In genomic region chr3:144561511-144562250, GRCm38 (mm10) we compare ENCODE assay signal across 7 mouse cellular contexts. TPM values are rescaled to one million over a fixed set of nuclear protein-coding genes. Genes with fewer than 3 reads are reported as not detected.
A peak's percentile ranks its signal among the peaks of the same experiment; 100 is the strongest.
DNase-seq lines count a peak whose midpoint lies in the region; ATAC-seq and TF ChIP-seq lines count a peak whose summit lies in the region.

No protein-coding gene starts in this region.

- no peaks in the 10 kb centered on the region for H3K27me3 ChIP-seq in liver, adult 2 months (ENCODE audit: control insufficient read depth, insufficient read depth, low read length)
- H3K27me3 ChIP-seq in stomach, postnatal 0 days (ENCODE audit: control insufficient read depth, insufficient read depth, low read length): no peaks in the 10 kb centered on the region

- H3K9me3 ChIP-seq in stomach, postnatal 0 days (ENCODE audit: control insufficient read depth, low read length): no peaks in the 10 kb centered on the region

- H3K27ac ChIP-seq in liver, adult 2 months (replicated peaks; ENCODE audit: insufficient read depth, low read depth, low read length): no peak overlapping the region
- no peak overlapping the region for H3K27ac ChIP-seq in stomach, postnatal 0 days (replicated peaks)

- peak overlapping the region; percentile 42 for H3K4me3 ChIP-seq in liver, adult 2 months (ENCODE audit: insufficient read depth, low read depth, low read length)
- no peak overlapping the region for H3K4me3 ChIP-seq in stomach, postnatal 0 days (ENCODE audit: low read depth, low read length)

- H3K4me2 ChIP-seq in stomach, postnatal 0 days (replicated peaks; ENCODE audit: low read depth): no peak overlapping the region

- no peak for TF ChIP-seq CTCF in liver, adult 2 months (IDR thresholded peaks at IDR 0.05; ENCODE audit: low read depth, low read length)
- no peak for TF ChIP-seq CTCF in stomach, postnatal 0 days (IDR thresholded peaks at IDR 0.05; ENCODE audit: low read depth)

- DNase-seq in liver, adult 2 months (ENCODE audit: extremely low read depth, low read depth, low spot score): no peak
- DNase-seq in liver: no peak
- peak; percentile 8 for DNase-seq in c-Kit-positive CD71-positive TER-119-positive erythroid progenitor cells, embryonic 14.5 days (ENCODE audit: low spot score)
- DNase-seq in spleen, postnatal 36 days (ENCODE audit: low spot score in 2 of 2): peak; percentile 21 to 27
- DNase-seq in gastrocnemius, postnatal 4 days (ENCODE audit: low spot score in 2 of 2): no peak
- no peak for DNase-seq in stomach, postnatal 0 days (ENCODE audit: low spot score)

- no peak for TF ChIP-seq EP300 in stomach, postnatal 0 days (optimal IDR thresholded peaks at IDR 0.05)

- peak overlapping the region; percentile 40; the same call in 1 of the 2 replicates for H3K9ac ChIP-seq in liver, adult 2 months (ENCODE audit: low read depth, low read length)
- no peak overlapping the region for H3K9ac ChIP-seq in stomach, postnatal 0 days (ENCODE audit: low read length)

- H3K79me2 ChIP-seq in liver, adult 2 months (ENCODE audit: control insufficient read depth, insufficient read depth, low read length): peaks cover 27% of the 10 kb centered on the region

- no peaks in the 10 kb centered on the region for H3K36me3 ChIP-seq in liver, adult 2 months (ENCODE audit: control insufficient read depth, insufficient read depth, low read length)
- H3K36me3 ChIP-seq in stomach, postnatal 0 days (ENCODE audit: control insufficient read depth, insufficient read depth, low read length): no peaks in the 10 kb centered on the region

- ATAC-seq in inflammation-experienced regulatory T-cells, adult 6 months: peak; percentile 76
- no peak for ATAC-seq in stomach, postnatal 0 days (ENCODE audit: low FRiP score, low TSS enrichment)

- TF ChIP-seq POLR2A in liver, adult 2 months (IDR thresholded peaks at IDR 0.05; ENCODE audit: extremely low read depth, insufficient read depth, low read length): no peak

- no peaks in the 10 kb centered on the region for H3K4me1 ChIP-seq in liver, adult 2 months (ENCODE audit: control insufficient read depth, insufficient read depth, low read length)
- H3K4me1 ChIP-seq in stomach, postnatal 0 days (replicated peaks; ENCODE audit: control insufficient read depth, insufficient read depth): peaks cover 4% of the 10 kb centered on the region; the same call in 1 of the 2 replicates

- 79% methylated on average over 22 of the region's 22 CpGs for WGBS in liver, adult 2 months
- WGBS in stomach, postnatal 0 days: 74% methylated on average over 22 of the region's 22 CpGs

RNA-seq across cellular contexts. Expression of gene Hs2st1, which starts 8.3 kb away (rescaled TPM):
- 5.4 and 6.0 TPM in 2 replicates for total RNA-seq in liver, adult 2 months (2014; rRNA removed)
- polyA plus RNA-seq in liver, adult 2 months (2012; rRNA removed): 1.9 and 2.0 TPM in 2 replicates
- polyA plus RNA-seq in inflammation-experienced regulatory T-cells, adult 6 months (2017; shearing (Covaris generic)): 1 to 10 TPM; 1.8 to 3.7 (median 3.5) TPM
- total RNA-seq in gastrocnemius, postnatal 4 days (2021): 10 to 100 TPM; 36.7 to 37.7 TPM
- 5.1 and 5.8 TPM in 2 replicates for polyA plus RNA-seq in stomach, postnatal 0 days (2015; fragmentation: Nextera tagmentation; extraction: Ambion mirVana)

RNA-seq across cellular contexts. Expression of gene Selenof, which starts 8.4 kb away (rescaled TPM):
- 314 and 385 TPM in 2 replicates for total RNA-seq in liver, adult 2 months (2014; rRNA removed)
- polyA plus RNA-seq in liver, adult 2 months (2012; rRNA removed): 176 and 235 TPM in 2 replicates
- 100 to 1,000 TPM; 310 to 362 (median 335) TPM for polyA plus RNA-seq in inflammation-experienced regulatory T-cells, adult 6 months (2017; shearing (Covaris generic))
- 100 to 1,000 TPM; 226 to 228 TPM for total RNA-seq in gastrocnemius, postnatal 4 days (2021)
- 546 and 560 TPM in 2 replicates for polyA plus RNA-seq in stomach, postnatal 0 days (2015; fragmentation: Nextera tagmentation; extraction: Ambion mirVana)

Comparison
In these comparisons a context has a peak if more than half of its experiments do, and no peak if none do; other contexts are left out.
1. DNase-seq: peak in c-Kit-positive CD71-positive TER-119-positive erythroid progenitor cells, embryonic 14.5 days (single experiment) and spleen, postnatal 36 days (2 of 2); none in liver, adult 2 months (single experiment), liver (single experiment), gastrocnemius, postnatal 4 days (0 of 2) and stomach, postnatal 0 days (single experiment).